In the genomic region with DNA sequence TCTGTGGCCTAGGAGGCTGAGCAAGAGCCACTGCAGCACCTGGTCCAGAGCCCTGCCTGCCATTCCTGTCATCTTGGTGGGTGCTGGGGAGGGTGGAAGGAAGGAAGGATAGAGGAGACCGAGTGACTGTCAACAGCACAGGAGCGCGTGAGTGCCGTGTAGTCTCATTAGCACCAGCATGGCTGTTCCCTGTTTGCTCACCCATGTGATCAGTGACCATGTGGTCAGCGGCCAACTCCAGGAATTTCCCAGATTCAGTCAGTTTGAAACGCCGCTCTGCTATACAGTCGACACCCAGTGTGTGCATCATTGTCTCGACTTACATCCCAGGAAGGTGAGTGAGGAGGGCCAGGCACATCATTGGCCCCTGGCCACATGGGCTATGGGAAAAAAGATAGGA, we compare ENCODE assay signal across 23 mouse cellular contexts.
DNase-seq lines count a peak whose midpoint lies in the region; ATAC-seq and TF ChIP-seq lines count a peak whose summit lies in the region.
"Had no signal": no experiment of that assay in that cellular context is flagged by ENCODE, and none has a peak within 500 bp of the region (broad histone marks: within the 10 kb centered on the region; RNA-seq: fewer than 3 reads in every experiment).

No protein-coding gene starts in this region.

- H3K36me3 ChIP-seq in kidney, postnatal 0 days (ENCODE audit: insufficient read depth, low read length): no peaks in the 10 kb centered on the region
- no peaks in the 10 kb centered on the region; the same call in 1 of the 2 replicates for H3K36me3 ChIP-seq in embryonic facial prominence, embryonic 10.5 days (replicated peaks)
- H3K36me3 ChIP-seq: embryonic facial prominence, embryonic 15.5 days; forebrain, embryonic 15.5 days; heart, embryonic 13.5 days; limb, embryonic 13.5 days; liver, embryonic 12.5 days had no signal

- no peak overlapping the region for H3K4me2 ChIP-seq in kidney, postnatal 0 days (ENCODE audit: low read length)
- H3K4me2 ChIP-seq: embryonic facial prominence, embryonic 15.5 days; forebrain, embryonic 15.5 days; heart, embryonic 13.5 days; limb, embryonic 13.5 days; liver, embryonic 12.5 days; midbrain, embryonic 12.5 days had no signal

- no peak overlapping the region for H3K27ac ChIP-seq in kidney, postnatal 0 days
- 0 out of 2 replicates have a peak overlapping the region, but pooled peaks have one; percentile 14 for H3K27ac ChIP-seq in embryonic facial prominence, embryonic 10.5 days (replicated peaks)
- H3K27ac ChIP-seq: embryonic facial prominence, embryonic 15.5 days; forebrain, embryonic 15.5 days; heart, embryonic 13.5 days; limb, embryonic 13.5 days; liver, embryonic 12.5 days; midbrain, embryonic 12.5 days had no signal

- no peak overlapping the region for H3K9ac ChIP-seq in kidney, postnatal 0 days (ENCODE audit: low read depth, low read length)
- H3K9ac ChIP-seq: embryonic facial prominence, embryonic 15.5 days; forebrain, embryonic 15.5 days; heart, embryonic 13.5 days; limb, embryonic 13.5 days; liver, embryonic 12.5 days; midbrain, embryonic 12.5 days had no signal

- H3K4me1 ChIP-seq in kidney, postnatal 0 days (replicated peaks; ENCODE audit: insufficient read depth, low read length): no peaks in the 10 kb centered on the region
- H3K4me1 ChIP-seq in embryonic facial prominence, embryonic 10.5 days: peaks cover 7% of the 10 kb centered on the region
- H3K4me1 ChIP-seq: embryonic facial prominence, embryonic 15.5 days; forebrain, embryonic 15.5 days; limb, embryonic 13.5 days had no signal

- no peak for TF ChIP-seq CTCF in kidney, postnatal 0 days (IDR thresholded peaks at IDR 0.05; ENCODE audit: low read depth)

- H3K9me3 ChIP-seq in kidney, postnatal 0 days (replicated peaks; ENCODE audit: low read length): no peaks in the 10 kb centered on the region
- no peaks in the 10 kb centered on the region for H3K9me3 ChIP-seq in embryonic facial prominence, embryonic 10.5 days
- H3K9me3 ChIP-seq: embryonic facial prominence, embryonic 15.5 days; forebrain, embryonic 15.5 days; heart, embryonic 13.5 days; limb, embryonic 13.5 days; liver, embryonic 12.5 days; midbrain, embryonic 12.5 days had no signal

- ATAC-seq in kidney, postnatal 0 days (replicated peaks; ENCODE audit: low FRiP score, low read depth): 0 out of 2 replicates have a peak, but pooled peaks have one; percentile 17
- ATAC-seq: forebrain, embryonic 15.5 days; liver, embryonic 12.5 days had no signal

- WGBS in kidney, postnatal 0 days: 46% methylated on average over 9 of the region's 9 CpGs
- 71% methylated on average over 9 of the region's 9 CpGs for WGBS in embryonic facial prominence, embryonic 10.5 days

- no peak overlapping the region for H3K4me3 ChIP-seq in kidney, postnatal 0 days (replicated peaks; ENCODE audit: low read depth, low read length)
- H3K4me3 ChIP-seq in embryonic facial prominence, embryonic 10.5 days: no peak overlapping the region
- H3K4me3 ChIP-seq: embryonic facial prominence, embryonic 15.5 days; forebrain, embryonic 15.5 days; heart, embryonic 13.5 days; limb, embryonic 13.5 days; liver, embryonic 12.5 days; midbrain, embryonic 12.5 days had no signal

- no peaks in the 10 kb centered on the region for H3K27me3 ChIP-seq in kidney, postnatal 0 days (ENCODE audit: insufficient read depth, low read length)
- H3K27me3 ChIP-seq in embryonic facial prominence, embryonic 10.5 days (replicated peaks; ENCODE audit: low read depth, poor library complexity, severe bottlenecking): peaks cover 11% of the 10 kb centered on the region
- H3K27me3 ChIP-seq: embryonic facial prominence, embryonic 15.5 days; forebrain, embryonic 15.5 days; limb, embryonic 13.5 days had no signal

- peak; percentile 56 for DNase-seq in cerebellum, adult 9-10 months
- no peak for DNase-seq in cerebellum, postnatal 4 days (ENCODE audit: low spot score in 2 of 2)
- no peak for DNase-seq in kidney, postnatal 0 days (ENCODE audit: low spot score)
- no peak for DNase-seq in kidney, adult 11 months
- DNase-seq in embryonic facial prominence, embryonic 10.5 days (ENCODE audit: low spot score): no peak
- no peak for DNase-seq in gastrocnemius, adult 18-20 months (ENCODE audit: low spot score)
- no peak for DNase-seq in right cerebral cortex, postnatal 36 days (ENCODE audit: low spot score in 2 of 2)
- DNase-seq: adrenal gland, postnatal 36 days; gastrocnemius, postnatal 14 days; heart, adult 18-20 months; heart, postnatal 14 days; kidney, adult 18-20 months; layer of hippocampus, adult 9-11 months; lung, adult 18-20 months; lung, postnatal 10 days; right cerebral cortex, postnatal 14 days; spleen, adult 18-20 months had no signal
